Mouse (Mus musculus): ENCODE measurements around the gene Olfr1428.

- TF ChIP-seq POLR2A (IDR thresholded peaks at IDR 0.05; ENCODE audit: borderline replicate concordance, extremely low read depth, insufficient read depth, insufficient read length, poor library complexity, severe bottlenecking) = no peak
- no peak for TF ChIP-seq CTCF (IDR thresholded peaks at IDR 0.05; ENCODE audit: borderline replicate concordance, extremely low read depth, insufficient read depth, insufficient read length)
These were observed 11.2 kb downstream of the Olfr1428 start for GRCm38 (mm10) chr19:12104541-12104940.
